Mouse (Mus musculus) induced T-regulatory cell, adult 2 months (primary cell): ENCODE data around the gene Gm11444.

Experiments used
- DNase-seq: peaks from one replicate; pipeline ENCODE4 v3.0.0-alpha.2; 2012; ENCODE audit warnings: low read depth

The Gm11444 gene

DNA sequence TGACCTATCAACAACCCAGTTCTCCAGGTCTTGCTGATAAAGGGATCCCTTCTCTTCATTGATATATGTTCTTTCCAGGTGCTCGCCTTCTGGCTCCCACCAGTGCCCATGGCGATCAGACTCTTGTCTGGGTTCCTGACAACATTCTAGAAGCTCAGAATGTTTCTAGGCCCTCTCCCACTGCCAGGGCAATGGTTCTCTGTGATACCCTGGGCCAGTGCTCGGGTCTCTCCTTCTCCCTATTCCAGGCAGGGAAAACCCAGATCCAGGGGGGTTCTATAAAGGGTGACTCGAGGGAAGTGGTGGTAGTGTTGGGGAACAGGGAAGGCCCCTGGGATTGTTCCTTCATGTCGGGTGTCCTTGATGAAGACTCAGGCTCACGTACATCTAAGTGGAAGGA, at the start of gene Gm11444:
Gene Gm11444, minus strand, starts transcription at position 101 of the 400 bp plus-strand sequence.
- no peak for DNase-seq

DNA sequence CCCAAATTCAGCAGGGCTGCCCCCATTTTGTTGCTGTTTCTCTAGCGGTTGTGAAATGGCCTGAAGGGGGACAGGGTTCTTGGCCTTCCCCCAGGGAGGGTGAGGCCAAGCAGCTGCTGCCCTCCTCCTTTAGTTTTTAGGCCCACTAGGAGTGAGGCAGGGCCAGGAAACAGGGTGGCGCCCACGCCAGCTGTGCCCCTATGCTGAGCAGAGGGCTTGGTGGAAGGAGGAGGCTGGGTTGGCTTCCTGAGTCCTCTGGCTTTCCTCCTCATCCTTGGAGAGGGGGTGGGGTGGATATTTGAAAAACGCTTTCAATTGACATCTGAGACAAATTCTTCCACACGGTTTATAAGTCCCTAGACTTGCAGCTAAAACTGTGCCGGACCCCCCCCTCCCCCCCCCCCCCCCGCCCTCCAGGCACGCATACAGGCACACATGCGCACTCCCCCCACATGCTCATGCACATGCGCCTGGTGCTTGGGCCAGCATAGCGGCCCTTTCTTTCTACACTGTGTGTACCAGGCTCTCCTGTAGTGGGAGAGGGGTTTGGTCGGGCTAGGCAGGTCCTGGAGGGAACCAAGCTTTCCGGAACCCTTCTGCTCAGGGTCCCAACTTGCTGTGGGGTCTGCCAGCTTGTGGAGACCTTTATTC, 46.3 kb upstream of the Gm11444 start:
- no peak for DNase-seq

DNA sequence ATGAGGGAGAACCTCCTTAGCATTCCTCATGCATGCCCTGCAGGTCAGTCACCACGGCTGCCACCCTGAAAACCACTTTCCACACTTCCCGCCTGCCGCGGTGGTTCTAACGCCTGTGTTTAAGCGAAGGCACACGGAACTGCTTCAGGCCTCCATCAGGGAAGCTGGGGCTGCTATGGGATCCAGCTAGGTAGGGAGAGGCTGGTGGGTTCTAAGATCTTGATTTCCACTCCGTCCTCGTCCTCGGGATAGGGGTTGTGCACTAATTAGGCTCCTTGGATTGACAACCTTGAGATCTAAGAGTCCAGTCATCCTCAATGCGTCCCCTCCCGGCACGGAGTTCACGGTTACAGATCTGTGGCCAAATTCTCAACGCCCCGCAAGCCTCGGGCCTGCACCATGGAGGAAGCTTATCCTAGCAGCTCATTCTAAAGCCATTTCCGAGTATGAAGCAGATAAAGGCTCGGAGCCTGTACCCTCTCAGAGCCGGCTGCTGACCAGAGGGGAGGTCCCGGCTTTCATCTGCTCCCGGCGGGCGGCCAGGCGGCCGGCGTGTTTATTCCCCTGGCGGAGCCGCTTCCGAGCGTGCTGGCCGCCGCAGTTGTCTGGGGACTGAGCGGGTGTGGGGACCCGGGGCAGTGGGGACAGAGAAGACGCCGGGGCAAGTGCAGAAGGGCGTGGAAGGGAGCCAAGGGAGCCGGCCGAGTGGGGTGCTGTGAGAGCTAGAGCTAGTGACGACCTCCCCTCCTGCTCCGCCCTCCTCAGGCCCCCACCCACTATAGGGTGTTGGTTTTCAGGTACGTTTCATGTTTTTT, 44.8 kb upstream of the Gm11444 start:
- no peak for DNase-seq

DNA sequence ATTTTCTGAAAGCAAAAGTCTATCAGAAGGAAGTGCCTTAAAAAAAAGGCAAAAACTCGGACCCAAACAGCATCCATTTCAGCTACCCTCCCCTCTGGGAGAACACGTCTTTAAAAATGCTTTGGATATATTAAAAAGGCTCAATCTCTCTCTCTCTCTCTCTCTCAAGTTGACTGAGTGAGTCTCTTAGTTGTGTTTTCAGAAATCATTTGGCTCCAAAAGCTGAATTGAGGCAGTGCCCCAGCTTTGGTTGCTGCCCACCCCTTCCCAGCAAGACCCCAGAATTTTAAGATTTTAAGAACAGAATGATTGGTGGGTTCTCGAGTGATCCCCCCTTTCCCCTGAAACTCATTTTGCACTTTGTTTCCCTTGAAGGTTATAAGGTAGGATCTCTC, 44.0 kb upstream of the Gm11444 start:
- DNase-seq, result no peak

DNA sequence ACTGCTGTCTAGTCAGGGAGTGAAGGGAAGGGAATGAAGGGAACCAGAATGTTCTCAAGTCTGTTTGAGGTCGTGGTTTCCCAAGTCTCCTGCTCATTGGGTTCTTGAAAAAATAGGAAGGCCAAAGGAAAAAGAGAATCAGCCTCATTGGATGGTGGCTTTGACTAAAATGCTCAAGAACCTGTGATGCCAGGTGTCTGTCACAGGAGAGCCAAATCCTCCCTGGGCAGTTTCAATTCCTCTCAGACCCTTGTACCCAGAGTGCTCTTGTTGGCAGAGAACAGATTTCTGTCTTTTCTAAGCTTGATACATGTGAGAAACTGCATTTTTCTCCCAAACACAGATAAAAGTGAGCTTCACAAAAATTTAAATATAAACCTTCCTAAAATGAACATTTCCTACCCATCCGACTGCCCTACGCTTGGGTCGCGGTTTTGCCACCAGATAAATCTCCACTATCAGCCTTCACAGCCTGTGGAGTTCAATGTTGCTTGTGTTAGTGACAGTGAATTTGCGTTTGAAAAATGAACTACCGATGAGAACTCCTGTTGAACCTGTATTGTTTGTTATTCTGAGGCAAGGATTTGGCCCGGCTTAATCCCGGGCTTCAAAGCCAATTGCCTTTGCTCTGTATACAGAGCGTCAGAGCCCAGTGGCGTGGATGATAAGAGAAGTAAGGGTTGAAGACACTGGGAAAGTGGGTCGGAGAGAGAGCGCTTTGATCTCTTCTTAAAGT, 43.4 kb upstream of the Gm11444 start:
- no peak for DNase-seq

DNA sequence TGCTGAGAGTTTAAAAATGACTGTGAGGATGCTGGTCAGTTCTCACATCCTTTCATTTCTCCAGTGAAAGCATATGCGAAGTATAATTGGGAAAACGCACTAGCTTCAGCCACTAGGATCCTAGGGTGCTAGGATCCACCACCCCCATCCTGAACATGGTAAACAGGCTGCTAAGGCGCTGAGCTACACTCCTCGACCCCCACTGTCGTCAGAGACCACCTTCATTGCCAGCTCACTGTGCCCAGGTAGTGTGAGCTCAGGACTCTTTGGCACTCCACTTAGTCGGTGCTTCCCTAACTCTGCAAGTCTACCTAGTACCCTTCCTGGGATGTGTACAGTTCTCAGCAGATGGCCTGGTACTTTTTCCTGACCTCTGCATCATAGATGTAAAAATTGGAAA, 42.6 kb upstream of the Gm11444 start:
- no peak for DNase-seq

DNA sequence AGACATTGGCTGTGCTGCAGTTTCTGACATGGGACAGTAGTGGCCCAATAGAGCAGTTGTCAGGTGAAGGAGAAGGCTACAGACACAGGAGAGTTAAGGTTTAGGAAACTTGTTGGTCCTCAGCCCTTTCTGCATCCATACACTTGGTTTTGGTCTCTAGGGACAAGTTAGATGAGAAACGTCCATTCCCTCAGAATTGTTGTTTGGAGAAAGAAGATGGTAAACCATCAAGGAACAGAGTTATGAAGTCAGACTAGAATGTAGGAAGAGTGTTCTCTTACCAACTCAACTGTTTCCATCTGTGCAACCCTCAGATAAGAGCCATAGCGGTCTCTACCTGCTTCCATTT, 41.5 kb upstream of the Gm11444 start:
- no peak for DNase-seq

DNA sequence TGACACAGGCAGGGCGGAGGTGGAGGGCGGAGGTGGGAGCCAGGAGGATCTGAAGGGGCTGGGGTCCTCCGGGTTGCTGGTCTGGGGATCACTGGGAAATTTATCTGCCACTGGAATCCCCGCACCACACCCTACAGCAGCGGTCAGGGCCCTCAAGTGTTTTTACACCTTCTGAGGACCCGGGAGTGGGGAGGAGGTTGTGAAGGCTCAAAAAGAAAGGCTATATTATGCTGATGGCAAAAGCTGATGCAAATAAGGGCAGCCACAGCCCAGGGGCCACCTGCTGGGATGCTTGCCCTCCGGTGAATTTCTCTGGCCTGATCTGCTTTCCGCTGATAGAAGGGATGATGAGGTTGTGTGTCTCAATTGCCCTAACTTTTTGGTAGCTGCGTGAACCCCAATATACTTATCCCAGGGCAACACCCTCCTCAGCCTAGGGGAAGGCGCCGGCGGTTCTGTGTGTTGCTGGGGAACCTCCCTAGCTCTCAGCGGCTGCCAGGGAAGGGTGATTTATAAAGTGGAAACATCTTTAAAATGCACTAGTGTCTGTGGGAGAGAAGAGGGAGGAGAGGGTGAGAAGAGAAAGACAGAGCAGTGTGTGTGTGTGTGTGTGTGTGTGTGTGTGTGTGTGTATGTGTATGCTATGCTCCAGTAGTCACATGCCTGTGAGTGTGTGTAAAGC, 41.0 kb upstream of the Gm11444 start:
- DNase-seq, result no peak

DNA sequence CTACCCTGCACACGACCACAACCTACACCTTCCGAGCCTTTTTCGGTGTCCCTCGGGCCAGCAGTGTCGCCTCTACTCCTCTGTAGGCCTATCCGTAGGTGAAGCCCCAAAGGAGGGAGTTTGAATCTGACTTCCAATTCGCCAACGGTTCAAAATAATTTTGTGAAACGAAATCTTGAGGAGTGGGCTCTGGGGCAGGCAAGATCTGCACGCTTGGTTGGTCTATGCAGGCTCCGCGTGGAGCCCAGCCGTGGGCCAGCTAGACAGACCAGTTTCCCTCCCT, 40.4 kb upstream of the Gm11444 start:
- DNase-seq, result no peak

DNA sequence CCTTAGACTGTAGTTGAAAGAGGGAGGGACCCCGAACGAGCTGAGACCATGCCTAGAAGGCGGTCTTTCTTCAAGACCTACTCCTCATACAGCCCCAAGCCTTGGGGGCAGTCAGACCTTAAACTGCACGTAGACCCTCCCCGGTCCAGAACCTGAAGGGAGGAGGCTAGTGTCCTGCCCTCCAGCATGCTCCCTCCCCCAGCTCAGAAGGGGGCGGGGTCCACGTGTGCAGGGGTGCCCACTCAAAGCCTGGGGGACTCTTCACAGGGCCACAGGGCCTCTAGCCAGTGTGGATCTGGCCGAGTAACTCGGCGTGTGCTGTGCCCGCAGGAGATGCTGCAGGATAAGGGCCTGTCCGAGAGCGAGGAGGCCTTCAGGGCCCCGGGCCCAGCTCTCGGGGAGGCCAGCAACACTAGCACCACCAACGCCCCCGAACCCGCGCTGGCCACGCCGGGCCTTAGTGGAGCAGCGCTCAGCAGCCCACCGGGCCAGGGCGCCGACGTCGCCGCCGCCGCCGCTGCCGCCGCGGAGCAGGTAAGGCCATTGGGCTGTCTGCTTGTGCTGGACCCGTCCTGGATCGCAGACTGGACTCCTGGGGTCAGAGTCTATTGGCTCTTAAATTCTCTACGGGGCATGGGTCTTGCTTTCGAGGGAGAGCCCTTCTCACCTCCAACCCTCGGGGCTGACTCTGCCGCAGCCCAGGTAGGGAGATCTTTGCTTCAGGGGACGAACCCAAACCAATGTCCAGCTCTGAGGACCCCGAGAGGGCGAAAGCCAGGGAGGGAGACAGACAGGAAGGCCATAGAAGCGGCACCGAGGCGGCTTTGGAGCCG, 39.8 kb upstream of the Gm11444 start:
- no peak for DNase-seq

DNA sequence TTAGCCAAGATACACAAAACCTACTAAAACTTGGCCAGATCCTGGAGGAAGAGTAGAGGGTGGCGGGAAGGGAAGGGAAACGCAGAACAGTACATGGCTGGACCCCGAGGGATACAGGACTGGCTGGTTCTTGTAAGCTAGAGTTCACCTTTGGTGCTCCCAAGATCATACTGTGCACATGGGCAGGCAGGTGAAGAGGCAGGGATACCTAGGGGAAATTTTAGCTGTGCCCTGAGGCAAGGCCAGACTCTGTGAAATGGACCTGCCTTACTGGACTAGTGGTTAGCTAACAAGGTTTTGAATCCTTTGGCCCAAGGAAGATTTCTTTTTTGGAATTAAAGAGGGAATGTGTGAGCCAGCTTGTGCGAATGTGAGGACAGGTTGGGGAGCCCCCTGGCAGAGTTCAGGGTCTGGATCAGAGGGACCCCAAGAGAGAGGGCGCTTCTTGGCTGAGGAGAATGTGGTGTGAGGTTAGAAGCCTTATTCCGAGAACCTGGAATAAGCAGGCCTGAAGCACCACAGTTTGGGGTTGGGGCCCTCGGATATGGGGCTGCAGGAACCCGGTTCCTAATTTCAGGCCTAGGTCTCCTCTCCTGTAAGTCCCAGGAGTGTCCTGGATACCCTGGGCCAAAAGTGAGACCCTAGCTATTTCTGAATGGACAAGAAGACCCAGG, 39.1 kb upstream of the Gm11444 start:
- no peak for DNase-seq

DNA sequence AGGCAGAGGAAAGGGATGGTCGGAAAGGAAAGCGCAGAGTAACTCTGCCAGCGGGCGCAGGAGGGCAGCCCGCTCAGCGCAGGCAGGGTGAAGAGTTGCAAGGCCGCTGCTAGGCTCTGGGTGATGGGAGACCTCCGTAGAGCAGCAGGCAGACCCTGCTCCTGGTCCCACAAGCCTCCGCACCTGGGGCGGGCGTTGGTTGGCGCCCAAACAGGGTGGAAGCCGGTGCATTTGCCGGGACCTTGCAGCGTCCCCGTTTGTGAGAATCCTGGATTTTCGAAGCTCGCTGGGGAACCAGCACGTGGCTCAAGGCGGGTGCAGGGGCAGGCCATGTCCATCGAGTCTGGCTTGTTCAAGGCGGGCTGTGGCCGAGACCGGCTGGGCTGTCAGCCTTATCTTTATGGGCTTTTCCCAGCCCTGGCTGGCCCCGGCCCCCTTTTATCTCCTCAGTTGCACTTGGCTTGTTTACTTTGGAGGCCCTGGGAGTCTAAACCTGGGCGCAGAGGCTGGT, 38.4 kb upstream of the Gm11444 start:
- DNase-seq, result no peak

DNA sequence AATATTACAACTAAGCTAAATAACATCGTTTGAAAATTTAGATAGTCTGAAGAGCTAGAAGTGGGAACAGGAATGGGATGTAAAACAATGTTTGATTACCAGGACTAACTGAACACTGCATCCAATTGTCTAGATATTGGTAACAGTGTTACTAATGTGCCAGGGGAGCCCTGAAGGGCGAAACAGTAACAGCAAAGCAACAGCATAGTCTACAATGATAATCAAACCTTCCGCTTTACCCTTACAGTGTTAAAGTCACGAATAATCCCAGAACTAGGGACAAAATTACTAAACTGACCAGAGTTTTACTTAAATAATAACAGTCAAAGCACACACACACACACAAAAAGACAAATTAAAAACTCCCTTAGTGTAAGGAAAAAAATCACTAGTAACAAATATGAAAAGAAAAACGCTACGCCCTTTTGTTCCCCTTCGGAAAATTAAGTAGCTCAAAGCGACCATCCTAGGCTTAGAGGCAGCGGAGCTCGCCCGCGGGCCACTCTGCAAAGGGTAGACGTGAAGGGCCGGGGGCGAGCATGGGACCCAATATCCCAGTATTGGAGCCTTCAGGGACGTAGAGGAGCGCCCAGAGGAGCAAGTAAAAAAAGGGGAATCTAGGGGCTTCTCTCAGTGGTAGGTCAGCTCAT, 37.8 kb upstream of the Gm11444 start:
- DNase-seq, result no peak

DNA sequence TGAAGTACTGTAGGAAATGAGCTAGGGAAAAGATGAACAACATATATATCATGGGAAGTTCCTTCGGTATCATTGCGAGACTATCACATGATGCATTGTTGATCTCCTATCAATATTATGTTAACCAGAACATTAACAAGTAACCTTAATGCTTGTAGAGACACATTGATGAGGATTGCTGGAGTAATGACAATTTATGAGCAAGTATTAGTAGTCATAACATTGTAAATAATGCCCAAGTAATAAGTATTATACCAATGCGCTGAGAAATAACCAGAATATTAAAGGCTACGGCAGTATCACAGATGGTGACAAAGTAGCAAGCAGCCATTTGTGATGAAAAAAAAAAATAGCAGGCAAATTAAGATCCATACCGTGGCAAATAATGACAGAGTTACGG, 37.1 kb upstream of the Gm11444 start:
- no peak for DNase-seq

DNA sequence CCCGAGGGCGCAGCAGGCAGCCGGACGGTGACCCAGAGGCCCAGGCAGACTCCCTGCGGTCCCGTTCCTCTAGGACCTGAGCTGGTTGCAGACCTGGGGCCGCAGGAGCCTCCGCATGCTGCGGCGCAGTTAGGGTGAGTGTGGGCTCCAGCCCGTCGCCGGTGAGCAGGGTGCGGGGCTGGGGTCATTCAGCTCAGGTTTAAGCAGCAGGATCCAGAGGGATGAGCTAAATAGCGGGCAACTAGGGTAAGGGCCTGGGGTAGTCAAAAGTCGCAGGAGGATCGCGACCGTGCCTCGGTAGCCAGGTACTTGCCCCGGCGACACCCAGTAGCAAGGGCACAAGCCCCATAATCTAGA, 36.3 kb upstream of the Gm11444 start:
- DNase-seq, result no peak

DNA sequence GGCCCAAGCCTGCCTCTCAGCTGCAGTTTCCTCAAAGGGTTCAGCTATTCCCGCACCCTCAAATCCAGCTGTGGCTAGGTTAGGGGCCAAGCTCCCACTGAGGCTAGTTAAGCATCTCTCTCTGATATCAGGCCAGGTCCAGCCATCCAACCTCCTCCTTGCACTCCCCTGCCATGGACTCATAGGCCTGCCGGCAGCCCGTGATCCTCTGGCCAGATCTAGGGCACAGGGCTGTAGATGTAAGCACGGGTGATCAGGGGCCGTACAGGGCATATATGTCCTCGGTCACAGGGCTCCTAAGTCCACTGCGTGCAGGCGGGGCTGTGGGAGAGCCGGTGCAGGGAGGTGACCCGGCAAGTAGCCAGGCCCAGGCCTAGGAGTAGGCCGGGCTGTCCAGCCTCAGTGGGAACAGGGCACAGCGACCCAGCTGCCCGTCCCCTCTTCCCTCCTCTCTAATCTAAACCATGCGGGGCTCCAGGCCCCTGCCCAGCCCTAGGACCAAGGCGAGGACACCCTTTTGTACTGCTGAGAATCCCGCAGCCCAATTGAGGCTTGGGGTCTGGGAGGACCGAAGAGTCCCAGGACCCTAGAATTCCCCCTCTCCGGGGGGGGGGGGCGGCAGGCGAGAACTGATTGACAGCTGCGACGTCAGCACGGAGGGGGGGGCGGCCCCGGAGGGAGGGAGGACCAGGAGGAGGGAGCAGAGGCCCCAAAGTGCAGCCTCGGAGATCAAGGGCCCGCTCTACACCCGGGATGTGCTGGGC, 35.7 kb upstream of the Gm11444 start, which contains the start of gene Tbx4:
Gene Tbx4, plus strand, starts transcription at position 758 of the 764 bp plus-strand sequence.
- DNase-seq, result no peak

DNA sequence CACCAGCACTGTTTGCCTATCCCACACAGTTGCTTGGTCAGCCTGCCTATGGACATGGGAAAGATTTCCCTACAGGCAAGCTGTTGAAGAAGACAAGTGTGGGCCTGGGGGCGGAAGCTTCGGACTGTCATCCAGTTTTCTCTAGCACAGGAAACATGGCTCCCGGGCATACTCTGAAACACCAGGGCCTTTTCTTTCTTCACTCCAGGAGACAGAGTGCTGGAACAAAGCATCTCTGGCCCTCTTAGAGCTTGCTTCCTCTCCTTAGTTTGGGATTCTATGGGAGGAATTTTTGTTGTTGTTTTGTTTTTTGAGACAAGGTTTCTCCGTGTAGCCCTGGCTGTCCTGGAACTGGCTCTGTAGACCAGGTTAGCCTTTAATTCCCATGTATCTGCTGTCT, 34.4 kb upstream of the Gm11444 start:
- DNase-seq, result no peak

DNA sequence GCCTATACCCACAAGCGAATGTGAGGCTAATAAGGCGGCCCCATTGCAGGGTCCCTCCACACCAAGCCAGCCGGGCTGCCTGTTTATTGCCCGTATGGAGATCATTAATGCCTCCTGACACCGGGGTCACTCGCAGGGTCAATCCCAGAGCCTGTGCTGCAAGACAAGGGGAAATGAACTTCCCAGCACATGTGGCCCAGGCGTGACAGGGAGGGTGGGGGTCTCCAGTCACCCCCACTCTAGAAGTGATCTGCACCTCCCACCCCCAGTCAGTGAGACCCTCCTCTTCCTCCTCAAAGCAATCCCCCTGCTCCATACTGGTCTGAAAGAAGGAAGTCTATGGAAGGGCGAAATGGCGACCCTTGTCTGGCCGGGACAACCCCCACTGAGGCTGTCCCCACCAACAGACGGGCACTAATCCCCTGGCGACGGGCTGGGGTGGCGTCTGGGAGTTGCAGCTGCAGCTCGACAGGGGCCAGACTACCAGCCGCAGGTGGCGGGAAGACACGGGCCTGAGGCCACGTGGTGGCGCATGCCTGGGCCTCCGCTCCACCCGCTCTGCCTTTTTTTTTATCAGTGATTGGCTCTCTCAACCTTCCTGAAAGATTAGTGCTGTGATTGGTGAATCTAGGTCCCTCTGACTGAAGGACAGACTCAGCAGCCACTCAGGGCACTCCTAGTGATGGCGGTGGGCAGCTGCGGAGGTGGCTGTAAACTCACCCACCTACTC, 26.1 kb upstream of the Gm11444 start:
- no peak for DNase-seq

DNA sequence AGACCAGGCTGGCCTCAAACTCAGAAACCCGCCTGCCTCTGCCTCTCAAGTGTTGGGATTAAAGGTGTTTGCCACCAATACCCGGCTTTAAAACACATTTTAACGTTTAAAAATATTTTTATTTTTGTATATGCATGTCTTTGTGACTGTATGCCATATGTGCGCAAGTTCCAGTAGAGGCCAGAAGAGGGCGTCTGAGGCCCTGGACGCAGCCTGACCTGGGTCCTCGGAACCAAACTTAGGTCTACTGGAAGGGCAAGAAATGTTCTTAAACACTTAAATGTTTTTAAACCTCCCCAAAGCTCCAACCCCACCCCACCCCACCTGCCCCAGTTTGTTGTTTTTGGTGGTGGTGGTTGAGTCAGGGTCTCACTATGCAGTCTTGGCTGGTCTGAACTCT, 14.2 kb upstream of the Gm11444 start:
- DNase-seq, result peak; percentile 42
